Mouse (Mus musculus): Measurements from ENCODE around the gene Hoxd13. TPM values are rescaled to one million over a fixed set of nuclear protein-coding genes. Genes with fewer than 3 reads are reported as not detected.

The Hoxd13 gene
- polyA plus RNA-seq, 1 experiment from 2014 or later, result 0.14 TPM

GRCm38 (mm10) chr2:74699664-74700545 lies 31.8 kb downstream of the Hoxd13 start:
- 6% methylated on average over 23 of the region's 23 CpGs for WGBS

GRCm38 (mm10) chr2:74700546-74701112 lies 32.5 kb downstream of the Hoxd13 start:
- 11% methylated on average over 22 of the region's 22 CpGs for WGBS
- Histone ChIP-seq H3K4me3 (replicated peaks) (peak overlapping the region; percentile 50), H3K4me2 (peak overlapping the region; percentile 68), H3K27ac (replicated peaks) (peak overlapping the region; percentile 89), H3K36me3 (no peaks in the 10 kb centered on the region), H3K27me3 (replicated peaks) (peaks cover 18% of the 10 kb centered on the region), H3K9me3 (replicated peaks) (no peaks in the 10 kb centered on the region), H3K4me1 (peaks cover 45% of the 10 kb centered on the region), H3K9ac (replicated peaks) (peak overlapping the region; percentile 63)
- ATAC-seq (ENCODE audit: low FRiP score), result no peak

More at GRCm38 (mm10) chr2:74699664-74700545, 31.8 kb downstream of the Hoxd13 start:
- Histone ChIP-seq H3K27ac (replicated peaks) (peak overlapping the region; percentile 89), H3K9ac (replicated peaks) (peak overlapping the region; percentile 63), H3K4me3 (replicated peaks) (peak overlapping the region; percentile 50), H3K9me3 (replicated peaks) (no peaks in the 10 kb centered on the region), H3K27me3 (replicated peaks) (peaks cover 25% of the 10 kb centered on the region), H3K4me1 (peaks cover 51% of the 10 kb centered on the region), H3K36me3 (no peaks in the 10 kb centered on the region), H3K4me2 (peak overlapping the region; percentile 68)
- no peak for ATAC-seq (ENCODE audit: low FRiP score)

GRCm38 (mm10) chr2:74701949-74702819 lies 34.1 kb downstream of the Hoxd13 start:
- Histone ChIP-seq H3K4me1 (peaks cover 36% of the 10 kb centered on the region), H3K9ac (replicated peaks) (no peak overlapping the region), H3K9me3 (replicated peaks) (no peaks in the 10 kb centered on the region), H3K4me2 (peak overlapping the region; percentile 39), H3K36me3 (no peaks in the 10 kb centered on the region), H3K4me3 (replicated peaks) (no peak overlapping the region), H3K27me3 (replicated peaks) (0 out of 2 replicates have a peak, but pooled peaks cover 11% of the 10 kb centered on the region), H3K27ac (replicated peaks) (peak overlapping the region; percentile 43; the same call in 1 of the 2 replicates)
- WGBS, result 10% methylated on average over 17 of the region's 17 CpGs
- no peak for ATAC-seq (ENCODE audit: low FRiP score)

GRCm38 (mm10) chr2:74702820-74703219 lies 34.7 kb downstream of the Hoxd13 start:
- Histone ChIP-seq H3K4me1 (peaks cover 37% of the 10 kb centered on the region), H3K27ac (replicated peaks) (no peak overlapping the region), H3K9ac (replicated peaks) (no peak overlapping the region), H3K36me3 (no peaks in the 10 kb centered on the region), H3K9me3 (replicated peaks) (no peaks in the 10 kb centered on the region), H3K27me3 (replicated peaks) (0 out of 2 replicates have a peak, but pooled peaks cover 11% of the 10 kb centered on the region), H3K4me2 (peak overlapping the region; percentile 60; the same call in 1 of the 2 replicates), H3K4me3 (replicated peaks) (no peak overlapping the region)
- no peak for ATAC-seq (ENCODE audit: low FRiP score)
- WGBS, result 36% methylated on average over 6 of the region's 6 CpGs

GRCm38 (mm10) chr2:74703317-74703716 lies 35.2 kb downstream of the Hoxd13 start:
- peaks cover 40% of the 10 kb centered on the region for H3K4me1 ChIP-seq
- H3K27me3 ChIP-seq (replicated peaks), result 0 out of 2 replicates have a peak, but pooled peaks cover 11% of the 10 kb centered on the region
- H3K4me2 ChIP-seq, result peak overlapping the region; percentile 60
- peak overlapping the region; percentile 91 for H3K9ac ChIP-seq (replicated peaks)
- no peak for ATAC-seq (ENCODE audit: low FRiP score)
- H3K9me3 ChIP-seq (replicated peaks), result no peaks in the 10 kb centered on the region
- H3K36me3 ChIP-seq, result no peaks in the 10 kb centered on the region
- 19% methylated on average over 10 of the region's 10 CpGs for WGBS
- H3K4me3 ChIP-seq (replicated peaks), result peak overlapping the region; percentile 70
- peak overlapping the region; percentile 99 for H3K27ac ChIP-seq (replicated peaks)

GRCm38 (mm10) chr2:74703720-74704392 lies 35.7 kb downstream of the Hoxd13 start:
- Histone ChIP-seq H3K4me2 (peak overlapping the region; percentile 60), H3K27ac (replicated peaks) (peak overlapping the region; percentile 99), H3K36me3 (no peaks in the 10 kb centered on the region), H3K4me1 (peaks cover 46% of the 10 kb centered on the region), H3K9ac (replicated peaks) (peak overlapping the region; percentile 91), H3K27me3 (replicated peaks) (0 out of 2 replicates have a peak, but pooled peaks cover 11% of the 10 kb centered on the region), H3K4me3 (replicated peaks) (peak overlapping the region; percentile 70), H3K9me3 (replicated peaks) (no peaks in the 10 kb centered on the region)
- WGBS, result 5% methylated on average over 24 of the region's 26 CpGs
- ATAC-seq (ENCODE audit: low FRiP score), result no peak

- H3K4me3 ChIP-seq (replicated peaks), result peak within 1 kb of the TSS; percentile 70
- H3K9me3 ChIP-seq (replicated peaks), result no peaks in the 10 kb centered on the region
- no peaks in the 10 kb centered on the region for H3K36me3 ChIP-seq
- ATAC-seq (ENCODE audit: low FRiP score), result peak; percentile 58
- H3K27me3 ChIP-seq (replicated peaks), result 0 out of 2 replicates have a peak, but pooled peaks cover 11% of the 10 kb centered on the region
- WGBS, result 2% methylated on average over 47 of the region's 52 CpGs
- H3K4me1 ChIP-seq, result peaks cover 52% of the 10 kb centered on the region
- peak within 1 kb of the TSS; percentile 99 for H3K27ac ChIP-seq (replicated peaks)
- peak within 1 kb of the TSS; percentile 91 for H3K9ac ChIP-seq (replicated peaks)
- H3K4me2 ChIP-seq, result peak within 1 kb of the TSS; percentile 60
Measured at GRCm38 (mm10) chr2:74704393-74704998, 36.4 kb downstream of the Hoxd13 start, which contains the start of gene Hoxd8. Gene Hoxd8, plus strand, starts transcription at chr2:74704615.

GRCm38 (mm10) chr2:74704999-74705466 lies 36.9 kb downstream of the Hoxd13 start:
- peak overlapping the region; percentile 70 for H3K4me3 ChIP-seq (replicated peaks)
- no peaks in the 10 kb centered on the region for H3K36me3 ChIP-seq
- H3K27me3 ChIP-seq (replicated peaks), result 0 out of 2 replicates have a peak, but pooled peaks cover 11% of the 10 kb centered on the region
- 0% methylated on average over 39 of the region's 66 CpGs for WGBS
- peak overlapping the region; percentile 60 for H3K4me2 ChIP-seq
- peak overlapping the region; percentile 91 for H3K9ac ChIP-seq (replicated peaks)
- peak; percentile 43 for ATAC-seq (ENCODE audit: low FRiP score)
- peak overlapping the region; percentile 99 for H3K27ac ChIP-seq (replicated peaks)
- H3K9me3 ChIP-seq (replicated peaks), result no peaks in the 10 kb centered on the region
- H3K4me1 ChIP-seq, result peaks cover 52% of the 10 kb centered on the region

GRCm38 (mm10) chr2:74705467-74706089 lies 37.5 kb downstream of the Hoxd13 start:
- Histone ChIP-seq H3K4me1 (peaks cover 52% of the 10 kb centered on the region), H3K4me3 (replicated peaks) (peak overlapping the region; percentile 70), H3K27ac (replicated peaks) (peak overlapping the region; percentile 99), H3K27me3 (replicated peaks) (0 out of 2 replicates have a peak, but pooled peaks cover 7% of the 10 kb centered on the region), H3K9me3 (replicated peaks) (no peaks in the 10 kb centered on the region), H3K4me2 (peak overlapping the region; percentile 60), H3K9ac (replicated peaks) (peak overlapping the region; percentile 91), H3K36me3 (no peaks in the 10 kb centered on the region)
- ATAC-seq (ENCODE audit: low FRiP score), result peak; percentile 65
- 1% methylated on average over 62 of the region's 85 CpGs for WGBS
